Mouse (Mus musculus) central nervous system, embryonic 14 days (tissue): ENCODE results near the gene Ush1c. TPM values are rescaled to one million over a fixed set of nuclear protein-coding genes. Genes with fewer than 3 reads are reported as not detected.

Experiments
- polyA plus RNA-seq: library from polyadenylated mRNA; depleted of rRNA; stranded (reverse); fragments of >200 nt; gene quantifications from 2 replicates; pipeline ENCODE4 v1.2.3, GENCODE M21; 2012; rRNA removed

Ush1c gene
- polyA plus RNA-seq = 1.3 and 2.4 TPM in 2 replicates

GRCm38 (mm10) chr7:46238346-46238745 is at the start of gene Ush1c:
Ush1c (minus strand) TSS chr7:46238503.

GRCm38 (mm10) chr7:46240696-46241095 is 2.4 kb upstream of the Ush1c start, which contains the start of gene Otog:
Otog (plus strand) TSS chr7:46240987.

GRCm38 (mm10) chr7:46179431-46180275 is 58.6 kb downstream of the Ush1c start, which contains the start of gene Abcc8:
Abcc8 (minus strand) TSS chr7:46180033.

Other genes starting within 250 kb of the Ush1c start
- 1.4 and 1.5 TPM in 2 replicates for gene Abcc6, start 208.2 kb downstream of the Ush1c start, polyA plus RNA-seq
- 39.8 and 43.8 TPM in 2 replicates for gene Nomo1, start 204.8 kb downstream of the Ush1c start, polyA plus RNA-seq
- gene Kcnj11, start 137.7 kb downstream of the Ush1c start, polyA plus RNA-seq = 10.1 and 14.4 TPM in 2 replicates
- gene Abcc8, start 58.5 kb downstream of the Ush1c start, polyA plus RNA-seq = 11.4 and 18.6 TPM in 2 replicates
- 0.10 and 2.2 TPM in 2 replicates for gene Otog, start 2.5 kb upstream of the Ush1c start, polyA plus RNA-seq
- gene Myod1, start 138.0 kb upstream of the Ush1c start, polyA plus RNA-seq = 0.37 and 10.3 TPM in 2 replicates
- 14.8 and 17.0 TPM in 2 replicates for gene Kcnc1, start 158.0 kb upstream of the Ush1c start, polyA plus RNA-seq